Mouse (Mus musculus): ENCODE results near the gene Glis3. TPM values are rescaled to one million over a fixed set of nuclear protein-coding genes. Genes with fewer than 3 reads are reported as not detected.

Gene Glis3
- polyA plus RNA-seq, 1 experiment from 2014 or later, result 0.85 TPM

DNA sequence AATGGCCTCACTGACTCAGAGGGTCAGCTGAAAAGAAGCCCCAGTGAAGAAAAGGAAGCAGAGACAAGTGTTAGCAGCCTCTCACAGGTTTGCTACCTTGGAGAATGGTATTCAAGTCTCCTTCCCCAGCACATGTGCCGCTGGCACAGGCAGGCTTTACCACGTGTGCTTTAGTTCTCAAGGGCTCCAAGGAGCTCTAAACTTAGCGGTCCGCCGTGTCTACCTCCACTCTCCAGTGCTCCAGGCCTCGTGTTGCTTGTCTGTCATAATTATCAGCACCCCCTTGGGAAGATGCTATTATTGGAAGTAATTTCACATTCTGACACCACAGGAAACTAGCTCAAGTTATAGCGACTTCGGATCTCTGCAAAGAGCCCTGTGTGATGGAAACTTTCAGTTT is 344.0 kb downstream of the Glis3 start:
- Histone ChIP-seq H3K36me3 (ENCODE audit: control insufficient read depth, insufficient read depth, low read length) (no peaks in the 10 kb centered on the region), H3K27ac (replicated peaks) (no peak overlapping the region), H3K9ac (ENCODE audit: low read length) (no peak overlapping the region), H3K4me2 (replicated peaks; ENCODE audit: low read depth) (no peak overlapping the region), H3K27me3 (ENCODE audit: control insufficient read depth, insufficient read depth, low read length) (no peaks in the 10 kb centered on the region), H3K4me3 (ENCODE audit: low read depth, low read length) (no peak overlapping the region), H3K9me3 (ENCODE audit: control insufficient read depth, low read length) (no peaks in the 10 kb centered on the region), H3K4me1 (replicated peaks; ENCODE audit: control insufficient read depth, insufficient read depth) (no peaks in the 10 kb centered on the region)
- ATAC-seq (ENCODE audit: low FRiP score, low TSS enrichment) (no peak), DNase-seq (ENCODE audit: low spot score) (no peak)
- TF ChIP-seq EP300 (optimal IDR thresholded peaks at IDR 0.05), result no peak
- no peak for TF ChIP-seq CTCF (IDR thresholded peaks at IDR 0.05; ENCODE audit: low read depth)
- 82% methylated on average over 8 of the region's 8 CpGs for WGBS

DNA sequence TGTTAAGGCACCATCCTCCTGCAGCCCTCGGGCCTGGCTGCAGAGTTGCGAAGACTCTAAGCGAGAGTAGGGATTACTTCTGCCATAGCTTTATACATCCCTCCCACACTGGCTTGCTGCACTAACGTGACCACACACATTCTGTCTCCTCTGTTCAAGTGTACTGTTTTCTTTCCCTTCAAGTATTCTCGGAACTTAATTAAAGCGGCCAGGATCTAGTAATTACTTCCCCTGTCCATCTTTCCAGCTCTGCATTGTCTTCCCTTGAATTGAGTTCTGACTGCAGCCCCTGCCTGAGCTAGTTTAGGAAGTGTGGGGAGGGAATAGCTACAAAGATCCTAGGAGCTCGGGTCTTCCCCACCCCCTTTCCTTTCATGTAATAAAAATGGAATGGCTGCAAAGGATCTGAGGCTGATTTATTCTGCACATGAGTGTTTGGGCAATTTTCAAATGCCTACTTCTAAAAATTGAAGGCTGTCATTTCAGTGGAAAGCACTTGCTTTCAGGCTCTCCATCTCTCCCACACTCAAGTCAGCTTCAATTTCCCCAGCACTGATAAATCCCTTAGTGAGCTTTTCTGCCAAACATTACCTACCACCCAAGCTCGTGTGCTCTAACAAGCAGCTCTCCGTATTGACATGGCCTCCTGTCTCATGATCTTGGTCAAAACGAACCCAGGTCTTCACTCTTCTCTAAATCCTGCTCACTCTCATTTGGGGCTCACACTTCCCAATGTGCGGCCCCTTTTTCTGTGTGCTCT is 346.7 kb downstream of the Glis3 start:
- H3K9ac ChIP-seq (ENCODE audit: low read length), result no peak overlapping the region
- ATAC-seq (ENCODE audit: low FRiP score, low TSS enrichment), result no peak

DNA sequence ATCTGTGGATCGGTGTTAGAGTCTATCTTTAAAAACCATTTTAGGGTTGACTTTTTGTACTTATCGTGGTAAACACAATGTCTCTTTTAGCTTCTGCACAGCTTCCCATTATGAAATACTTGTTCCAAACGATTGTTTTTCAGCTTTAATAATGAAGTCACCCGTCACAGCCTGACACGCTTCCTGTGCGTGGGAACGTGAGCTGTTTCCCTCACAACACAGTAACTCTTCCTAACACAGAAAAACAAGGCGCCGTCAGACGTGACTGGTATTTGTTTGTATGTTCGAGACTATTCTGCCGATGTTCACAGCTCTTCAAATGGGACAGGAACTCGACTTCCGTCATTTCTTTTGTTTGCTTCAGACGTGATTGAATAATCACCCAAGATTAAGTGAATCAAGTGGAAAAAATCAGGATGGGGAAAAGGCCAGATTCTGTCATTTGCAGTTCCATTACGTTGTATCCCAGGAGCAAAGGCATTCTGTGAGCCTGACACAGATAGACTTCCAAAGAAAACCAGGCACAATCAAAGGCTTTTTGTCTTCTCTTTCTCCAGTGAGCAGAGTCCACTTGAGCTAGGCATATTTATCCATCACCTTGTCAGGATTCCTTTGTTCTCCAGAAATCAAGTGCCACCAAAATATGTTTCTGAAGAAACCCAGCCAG is 351.3 kb downstream of the Glis3 start:
- H3K9ac ChIP-seq (ENCODE audit: low read length), result no peak overlapping the region
- TF ChIP-seq EP300 (optimal IDR thresholded peaks at IDR 0.05), result no peak
- no peak for TF ChIP-seq CTCF (IDR thresholded peaks at IDR 0.05; ENCODE audit: low read depth)
- no peaks in the 10 kb centered on the region for H3K9me3 ChIP-seq (ENCODE audit: control insufficient read depth, low read length)
- no peak overlapping the region for H3K4me3 ChIP-seq (ENCODE audit: low read depth, low read length)
- whole genome bisulfite sequencing, result 47% methylated on average over 16 of the region's 16 CpGs
- H3K4me2 ChIP-seq (replicated peaks; ENCODE audit: low read depth), result no peak overlapping the region
- no peaks in the 10 kb centered on the region for H3K4me1 ChIP-seq (replicated peaks; ENCODE audit: control insufficient read depth, insufficient read depth)
- no peaks in the 10 kb centered on the region for H3K36me3 ChIP-seq (ENCODE audit: control insufficient read depth, insufficient read depth, low read length)
- no peak for ATAC-seq (ENCODE audit: low FRiP score, low TSS enrichment)
- no peak for DNase-seq (ENCODE audit: low spot score)
- no peak overlapping the region for H3K27ac ChIP-seq (replicated peaks)
- no peaks in the 10 kb centered on the region for H3K27me3 ChIP-seq (ENCODE audit: control insufficient read depth, insufficient read depth, low read length)

More for the DNA sequence above, 346.7 kb downstream of the Glis3 start:
- DNase-seq (ENCODE audit: low spot score), result no peak
- no peak for TF ChIP-seq EP300 (optimal IDR thresholded peaks at IDR 0.05)
- no peak for TF ChIP-seq CTCF (IDR thresholded peaks at IDR 0.05; ENCODE audit: low read depth)
- Histone ChIP-seq H3K4me1 (replicated peaks; ENCODE audit: control insufficient read depth, insufficient read depth) (no peaks in the 10 kb centered on the region), H3K4me3 (ENCODE audit: low read depth, low read length) (no peak overlapping the region), H3K36me3 (ENCODE audit: control insufficient read depth, insufficient read depth, low read length) (no peaks in the 10 kb centered on the region), H3K27me3 (ENCODE audit: control insufficient read depth, insufficient read depth, low read length) (no peaks in the 10 kb centered on the region), H3K9me3 (ENCODE audit: control insufficient read depth, low read length) (no peaks in the 10 kb centered on the region), H3K27ac (replicated peaks) (no peak overlapping the region), H3K4me2 (replicated peaks; ENCODE audit: low read depth) (no peak overlapping the region)
- 57% methylated on average over 11 of the region's 11 CpGs for WGBS

DNA sequence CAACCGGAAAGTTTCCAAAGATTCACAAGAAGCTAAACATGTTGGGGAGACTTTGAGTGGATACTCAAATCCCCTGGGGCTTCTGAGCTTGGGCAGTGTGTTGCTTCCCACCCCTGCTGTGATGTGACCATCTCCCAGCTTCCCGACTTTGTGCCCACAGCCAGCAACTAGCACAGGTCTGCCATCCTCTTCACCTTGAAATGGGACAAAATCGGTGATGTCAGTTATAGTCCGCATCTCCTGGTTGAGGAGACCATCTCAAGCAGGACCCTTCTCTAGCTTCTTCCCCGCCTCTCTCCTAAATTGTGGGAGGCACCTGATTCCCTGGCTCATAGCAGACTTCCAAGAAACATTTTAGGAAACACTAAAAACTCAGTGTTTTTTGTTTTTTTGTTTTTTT is 352.3 kb downstream of the Glis3 start:
- no peak overlapping the region for H3K4me2 ChIP-seq (replicated peaks; ENCODE audit: low read depth)
- no peaks in the 10 kb centered on the region for H3K27me3 ChIP-seq (ENCODE audit: control insufficient read depth, insufficient read depth, low read length)
- no peaks in the 10 kb centered on the region for H3K36me3 ChIP-seq (ENCODE audit: control insufficient read depth, insufficient read depth, low read length)
- no peak for ATAC-seq (ENCODE audit: low FRiP score, low TSS enrichment)
- no peak for TF ChIP-seq EP300 (optimal IDR thresholded peaks at IDR 0.05)
- no peak for TF ChIP-seq CTCF (IDR thresholded peaks at IDR 0.05; ENCODE audit: low read depth)
- no peak overlapping the region for H3K9ac ChIP-seq (ENCODE audit: low read length)
- no peaks in the 10 kb centered on the region for H3K9me3 ChIP-seq (ENCODE audit: control insufficient read depth, low read length)
- no peak overlapping the region for H3K27ac ChIP-seq (replicated peaks)
- H3K4me3 ChIP-seq (ENCODE audit: low read depth, low read length), result no peak overlapping the region
- WGBS, result 93% methylated on average over 5 of the region's 5 CpGs
- H3K4me1 ChIP-seq (replicated peaks; ENCODE audit: control insufficient read depth, insufficient read depth), result no peaks in the 10 kb centered on the region
- DNase-seq (ENCODE audit: low spot score), result no peak

DNA sequence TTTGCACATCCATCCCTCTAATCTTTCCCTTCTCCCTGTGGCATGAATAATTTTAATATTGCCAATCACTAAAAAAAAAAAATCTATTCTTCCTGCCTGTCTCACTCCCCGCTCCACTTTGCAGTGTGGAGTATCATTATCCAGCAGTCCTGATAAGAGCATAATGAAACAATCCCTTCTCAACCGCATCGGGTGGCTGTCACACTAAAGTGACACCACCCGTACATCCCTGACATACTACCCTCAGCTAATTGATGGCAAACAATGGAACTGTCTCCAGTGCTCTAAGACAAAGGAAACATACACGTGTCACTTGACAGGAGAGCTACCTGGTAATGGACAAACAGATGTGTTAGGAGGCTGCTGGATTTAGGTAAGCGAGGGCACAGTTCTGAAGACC is 373.8 kb downstream of the Glis3 start:
- ATAC-seq (ENCODE audit: low FRiP score, low TSS enrichment) (no peak), DNase-seq (ENCODE audit: low spot score) (no peak)
- Histone ChIP-seq H3K9ac (ENCODE audit: low read length) (no peak overlapping the region), H3K36me3 (ENCODE audit: control insufficient read depth, insufficient read depth, low read length) (no peaks in the 10 kb centered on the region), H3K4me2 (replicated peaks; ENCODE audit: low read depth) (no peak overlapping the region), H3K4me1 (replicated peaks; ENCODE audit: control insufficient read depth, insufficient read depth) (no peaks in the 10 kb centered on the region), H3K9me3 (ENCODE audit: control insufficient read depth, low read length) (no peaks in the 10 kb centered on the region), H3K27ac (replicated peaks) (no peak overlapping the region), H3K4me3 (ENCODE audit: low read depth, low read length) (no peak overlapping the region), H3K27me3 (ENCODE audit: control insufficient read depth, insufficient read depth, low read length) (no peaks in the 10 kb centered on the region)
- no peak for TF ChIP-seq EP300 (optimal IDR thresholded peaks at IDR 0.05)
- TF ChIP-seq CTCF (IDR thresholded peaks at IDR 0.05; ENCODE audit: low read depth), result no peak
- WGBS, result 57% methylated on average over 6 of the region's 6 CpGs

DNA sequence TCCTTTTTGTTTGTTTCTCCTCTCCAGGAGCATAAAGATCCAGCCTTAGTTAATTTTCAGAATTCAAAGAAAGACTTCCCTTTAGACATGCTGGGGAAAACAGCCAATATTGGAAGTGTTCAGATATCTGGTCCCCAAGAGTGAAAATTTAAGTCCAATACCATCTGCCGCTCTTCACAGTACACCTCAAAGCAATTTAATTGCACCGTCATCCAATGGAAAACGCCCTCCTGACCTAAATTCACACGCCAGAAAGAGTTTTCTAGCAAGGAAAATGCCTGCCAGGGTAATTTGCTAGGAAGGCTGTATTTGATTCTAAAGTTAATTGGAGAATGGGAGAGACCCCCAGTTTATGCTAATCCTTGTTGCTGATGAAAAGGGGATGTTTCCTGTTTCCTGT is 374.4 kb downstream of the Glis3 start:
- 67% methylated on average over 4 of the region's 4 CpGs for WGBS
- H3K27me3 ChIP-seq (ENCODE audit: control insufficient read depth, insufficient read depth, low read length), result no peaks in the 10 kb centered on the region
- no peaks in the 10 kb centered on the region for H3K4me1 ChIP-seq (replicated peaks; ENCODE audit: control insufficient read depth, insufficient read depth)
- no peak overlapping the region for H3K4me3 ChIP-seq (ENCODE audit: low read depth, low read length)
- no peak overlapping the region for H3K9ac ChIP-seq (ENCODE audit: low read length)
- H3K27ac ChIP-seq (replicated peaks), result no peak overlapping the region
- ATAC-seq (ENCODE audit: low FRiP score, low TSS enrichment), result no peak
- no peak for DNase-seq (ENCODE audit: low spot score)
- TF ChIP-seq EP300 (optimal IDR thresholded peaks at IDR 0.05), result no peak
- TF ChIP-seq CTCF (IDR thresholded peaks at IDR 0.05; ENCODE audit: low read depth), result no peak
- no peak overlapping the region for H3K4me2 ChIP-seq (replicated peaks; ENCODE audit: low read depth)
- H3K36me3 ChIP-seq (ENCODE audit: control insufficient read depth, insufficient read depth, low read length), result no peaks in the 10 kb centered on the region
- H3K9me3 ChIP-seq (ENCODE audit: control insufficient read depth, low read length), result no peaks in the 10 kb centered on the region

Measured in stomach, postnatal 0 days (tissue).